Mouse (Mus musculus) kidney, embryonic 16.5 days (tissue): ENCODE results near the gene D2hgdh. TPM values are rescaled to one million over a fixed set of nuclear protein-coding genes. Genes with fewer than 3 reads are reported as not detected.
"Not testable (repeated sequence)": the region's sequence is repeated elsewhere in the genome, so short reads cannot be mapped to it uniquely, and the experiment has no call there.

Experiments used
- ATAC-seq: fragments of 200-750 bp; cut with Nextera tagmentation; 2 replicates; pipeline ENCODE4 v1.8.0; 2017; ENCODE audit warnings: moderate TSS enrichment; ENCODE audit not compliant: low FRiP score, low TSS enrichment
- H3K27ac ChIP-seq: fragments of 300-500 bp; sonication (generic); 2 replicates; pipeline ENCODE4 v1.5.1; 2014; ENCODE audit warnings: low read length
- H3K27me3 ChIP-seq: fragments of 300-500 bp; sonication (generic); 2 replicates; pipeline ENCODE4 v1.6.1; 2014; ENCODE audit warnings: low read length, control low read depth, mixed read lengths; ENCODE audit not compliant: insufficient read depth
- H3K36me3 ChIP-seq: fragments of 300-500 bp; sonication (generic); 2 replicates; pipeline ENCODE4 v1.6.1; 2014; ENCODE audit warnings: low read length, control low read depth, mixed read lengths; ENCODE audit not compliant: insufficient read depth
- H3K4me1 ChIP-seq: fragments of 300-500 bp; sonication (generic); 2 replicates; pipeline ENCODE4 v1.6.1; 2014; ENCODE audit warnings: low read length, control low read depth, mixed read lengths; ENCODE audit not compliant: insufficient read depth
- H3K4me2 ChIP-seq: fragments of 300-500 bp; sonication (generic); replicated peaks from 2 replicates; pipeline ENCODE4 v1.6.1; 2014; ENCODE audit warnings: low read depth, low read length
- H3K4me3 ChIP-seq: fragments of 300-500 bp; sonication (generic); 2 replicates; pipeline ENCODE4 v1.5.1; 2014; ENCODE audit warnings: mild to moderate bottlenecking, low read length
- H3K9ac ChIP-seq: fragments of 300-500 bp; sonication (generic); replicated peaks from 2 replicates; pipeline ENCODE4 v1.6.1; 2014; ENCODE audit warnings: low read length
- H3K9me3 ChIP-seq: fragments of 300-500 bp; sonication (generic); 2 replicates; pipeline ENCODE4 v1.6.1; 2016; ENCODE audit warnings: low read length, control low read depth
- WGBS: fragments of 180-500 bp; shearing (Covaris S2); extraction: QIAGEN DNeasy Blood & Tissue Kit; methylation state at CpG from one replicate; pipeline ENCODE4 v1.1.7; 2014; 5-methylcytosine and 5-hydroxymethylcytosine counted together
- polyA plus RNA-seq: library from polyadenylated mRNA; unstranded; fragments of >200 nt; fragmentation: Nextera tagmentation; extraction: Ambion mirVana; gene quantifications from 2 replicates; pipeline ENCODE4 v1.2.1, GENCODE M21; 2015

D2hgdh gene
- polyA plus RNA-seq, 1 experiment from 2014 or later = 19.2 TPM

- peak; percentile 46; the same call in 1 of the 2 replicates for ATAC-seq
- no CpG with 5 or more reads among the region's 1 CpGs for WGBS
These were observed 72.7 kb downstream of the D2hgdh start for GRCm38 (mm10) chr1:93897395-93897794.

GRCm38 (mm10) chr1:93901291-93901690 lies 76.6 kb downstream of the D2hgdh start:
- H3K9me3 ChIP-seq, H3K9ac ChIP-seq, H3K36me3 ChIP-seq, H3K27me3 ChIP-seq, ATAC-seq, H3K27ac ChIP-seq, H3K4me2 ChIP-seq, H3K4me1 ChIP-seq, H3K4me3 ChIP-seq: not testable (repeated sequence)
- 56% methylated on average over 3 of the region's 5 CpGs for WGBS

More at GRCm38 (mm10) chr1:93897395-93897794, 72.7 kb downstream of the D2hgdh start:
- not testable (repeated sequence) for H3K9me3 ChIP-seq, H3K27me3 ChIP-seq, H3K36me3 ChIP-seq, H3K4me2 ChIP-seq, H3K9ac ChIP-seq, H3K4me3 ChIP-seq, H3K4me1 ChIP-seq, H3K27ac ChIP-seq

Other genes with a start within 250 kb of the D2hgdh start
- gene Stk25, start 166.2 kb upstream of the D2hgdh start, polyA plus RNA-seq = 205 and 210 TPM in 2 replicates
- gene Bok, start 139.2 kb upstream of the D2hgdh start, polyA plus RNA-seq = 98.3 and 108 TPM in 2 replicates
- gene Atg4b, start 73.4 kb upstream of the D2hgdh start, polyA plus RNA-seq = 85.3 and 95.0 TPM in 2 replicates
- gene Thap4, start 70.0 kb upstream of the D2hgdh start, polyA plus RNA-seq = 74.5 and 75.3 TPM in 2 replicates
- gene Dtymk, start 23.0 kb upstream of the D2hgdh start, polyA plus RNA-seq = 233 and 259 TPM in 2 replicates
- 20.6 TPM in 2 replicates for gene Ing5, start 20.9 kb upstream of the D2hgdh start, polyA plus RNA-seq
- 0.10 TPM in 1 of 2 replicates, not detected in the other for gene Gal3st2, start 36.4 kb downstream of the D2hgdh start, polyA plus RNA-seq
- 0.14 TPM in 1 of 2 replicates, not detected in the other for gene Gal3st2b, start 93.4 kb downstream of the D2hgdh start, polyA plus RNA-seq
- gene Gal3st2c, start 165.6 kb downstream of the D2hgdh start, polyA plus RNA-seq = not detected in 2 replicates
- not detected in 2 replicates for gene Neu4, start 195.5 kb downstream of the D2hgdh start, polyA plus RNA-seq
- not detected in 2 replicates for gene Pdcd1, start 227.6 kb downstream of the D2hgdh start, polyA plus RNA-seq